Mouse (Mus musculus): Measurements from ENCODE around the gene Cdc16. TPM values are rescaled to one million over a fixed set of nuclear protein-coding genes. Genes with fewer than 3 reads are reported as not detected.
"Not testable (repeated sequence)": the region's sequence is repeated elsewhere in the genome, so short reads cannot be mapped to it uniquely, and the experiment has no call there.

Cdc16 gene
- 145 and 156 TPM in 2 replicates for polyA plus RNA-seq (2015; fragmentation: Nextera tagmentation; extraction: Ambion mirVana)

GRCm38 (mm10) chr8:13756982-13757804, at the start of gene Cdc16:
Gene Cdc16 (plus strand): TSS chr8:13757676.
- Histone ChIP-seq H3K36me3 (ENCODE audit: control insufficient read depth, insufficient read depth, low read length) (peaks cover 6% of the 10 kb centered on the region; the same call in 1 of the 2 replicates), H3K27me3 (ENCODE audit: control insufficient read depth, insufficient read depth, low read depth, low read length) (no peaks in the 10 kb centered on the region), H3K4me3 (ENCODE audit: low read depth, low read length) (peak within 1 kb of the TSS; percentile 100), H3K9ac (ENCODE audit: low read depth, low read length) (peak within 1 kb of the TSS; percentile 94), H3K4me1 (ENCODE audit: control insufficient read depth, insufficient read depth, low read length) (peaks cover 19% of the 10 kb centered on the region), H3K27ac (ENCODE audit: low read length) (peak within 1 kb of the TSS; percentile 80), H3K9me3 (replicated peaks; ENCODE audit: control insufficient read depth, low read length, poor library complexity, severe bottlenecking) (no peaks in the 10 kb centered on the region), H3K4me2 (ENCODE audit: low read length) (peak within 1 kb of the TSS; percentile 79)
- WGBS, result 9% methylated on average over 39 of the region's 40 CpGs
- peak; percentile 98 for ATAC-seq

- Histone ChIP-seq H3K27me3 (ENCODE audit: control insufficient read depth, insufficient read depth, low read depth, low read length) (no peaks in the 10 kb centered on the region), H3K9ac (ENCODE audit: low read depth, low read length) (no peak overlapping the region), H3K9me3 (replicated peaks; ENCODE audit: control insufficient read depth, low read length, poor library complexity, severe bottlenecking) (no peaks in the 10 kb centered on the region), H3K36me3 (ENCODE audit: control insufficient read depth, insufficient read depth, low read length) (no peaks in the 10 kb centered on the region), H3K27ac (ENCODE audit: low read length) (no peak overlapping the region), H3K4me1 (ENCODE audit: control insufficient read depth, insufficient read depth, low read length) (peaks cover 9% of the 10 kb centered on the region), H3K4me2 (ENCODE audit: low read length) (no peak overlapping the region), H3K4me3 (ENCODE audit: low read depth, low read length) (no peak overlapping the region)
- ATAC-seq, result no peak
- 93% methylated on average over 5 of the region's 5 CpGs for WGBS
These were observed 49.0 kb upstream of the Cdc16 start for GRCm38 (mm10) chr8:13708514-13708913.

- Histone ChIP-seq H3K27ac (ENCODE audit: low read length) (no peak overlapping the region), H3K36me3 (ENCODE audit: control insufficient read depth, insufficient read depth, low read length) (no peaks in the 10 kb centered on the region), H3K4me1 (ENCODE audit: control insufficient read depth, insufficient read depth, low read length) (no peaks in the 10 kb centered on the region), H3K4me3 (ENCODE audit: low read depth, low read length) (no peak overlapping the region), H3K9ac (ENCODE audit: low read depth, low read length) (no peak overlapping the region), H3K27me3 (ENCODE audit: control insufficient read depth, insufficient read depth, low read depth, low read length) (no peaks in the 10 kb centered on the region), H3K4me2 (ENCODE audit: low read length) (no peak overlapping the region), H3K9me3 (replicated peaks; ENCODE audit: control insufficient read depth, low read length, poor library complexity, severe bottlenecking) (no peaks in the 10 kb centered on the region)
- no peak for ATAC-seq
- 92% methylated on average over 8 of the region's 8 CpGs for WGBS
These were observed 38.5 kb upstream of the Cdc16 start for GRCm38 (mm10) chr8:13718980-13719379.

GRCm38 (mm10) chr8:13725722-13726121, 31.8 kb upstream of the Cdc16 start:
- ATAC-seq, result no peak
- Histone ChIP-seq H3K4me1 (ENCODE audit: control insufficient read depth, insufficient read depth, low read length) (no peaks in the 10 kb centered on the region), H3K9me3 (replicated peaks; ENCODE audit: control insufficient read depth, low read length, poor library complexity, severe bottlenecking) (no peaks in the 10 kb centered on the region), H3K9ac (ENCODE audit: low read depth, low read length) (no peak overlapping the region), H3K4me3 (ENCODE audit: low read depth, low read length) (no peak overlapping the region), H3K36me3 (ENCODE audit: control insufficient read depth, insufficient read depth, low read length) (no peaks in the 10 kb centered on the region), H3K27me3 (ENCODE audit: control insufficient read depth, insufficient read depth, low read depth, low read length) (no peaks in the 10 kb centered on the region), H3K4me2 (ENCODE audit: low read length) (no peak overlapping the region), H3K27ac (ENCODE audit: low read length) (no peak overlapping the region)

- H3K27ac ChIP-seq (ENCODE audit: low read length), result no peak overlapping the region
- no peaks in the 10 kb centered on the region for H3K36me3 ChIP-seq (ENCODE audit: control insufficient read depth, insufficient read depth, low read length)
- H3K9me3 ChIP-seq (replicated peaks; ENCODE audit: control insufficient read depth, low read length, poor library complexity, severe bottlenecking), result no peaks in the 10 kb centered on the region
- H3K9ac ChIP-seq (ENCODE audit: low read depth, low read length), result no peak overlapping the region
- ATAC-seq, result no peak
- 66% methylated on average over 10 of the region's 10 CpGs for WGBS
- no peaks in the 10 kb centered on the region for H3K27me3 ChIP-seq (ENCODE audit: control insufficient read depth, insufficient read depth, low read depth, low read length)
- H3K4me3 ChIP-seq (ENCODE audit: low read depth, low read length), result no peak overlapping the region
- H3K4me2 ChIP-seq (ENCODE audit: low read length), result no peak overlapping the region
- no peaks in the 10 kb centered on the region for H3K4me1 ChIP-seq (ENCODE audit: control insufficient read depth, insufficient read depth, low read length)
These were observed 29.9 kb upstream of the Cdc16 start for GRCm38 (mm10) chr8:13727469-13728094.

- ATAC-seq, result no peak
- Histone ChIP-seq H3K4me1 (ENCODE audit: control insufficient read depth, insufficient read depth, low read length) (no peaks in the 10 kb centered on the region), H3K9me3 (replicated peaks; ENCODE audit: control insufficient read depth, low read length, poor library complexity, severe bottlenecking) (no peaks in the 10 kb centered on the region), H3K27me3 (ENCODE audit: control insufficient read depth, insufficient read depth, low read depth, low read length) (no peaks in the 10 kb centered on the region), H3K4me2 (ENCODE audit: low read length) (no peak overlapping the region), H3K36me3 (ENCODE audit: control insufficient read depth, insufficient read depth, low read length) (no peaks in the 10 kb centered on the region), H3K9ac (ENCODE audit: low read depth, low read length) (no peak overlapping the region), H3K27ac (ENCODE audit: low read length) (no peak overlapping the region), H3K4me3 (ENCODE audit: low read depth, low read length) (no peak overlapping the region)
- 55% methylated on average over 6 of the region's 6 CpGs for WGBS
These were observed 17.1 kb upstream of the Cdc16 start for GRCm38 (mm10) chr8:13740323-13740770.

GRCm38 (mm10) chr8:13740817-13741613, 16.5 kb upstream of the Cdc16 start:
- WGBS, result 85% methylated on average over 7 of the region's 7 CpGs
- H3K4me3 ChIP-seq (ENCODE audit: low read depth, low read length), result no peak overlapping the region
- no peak overlapping the region for H3K27ac ChIP-seq (ENCODE audit: low read length)
- H3K4me2 ChIP-seq (ENCODE audit: low read length), result no peak overlapping the region
- no peak overlapping the region for H3K9ac ChIP-seq (ENCODE audit: low read depth, low read length)
- no peaks in the 10 kb centered on the region for H3K9me3 ChIP-seq (replicated peaks; ENCODE audit: control insufficient read depth, low read length, poor library complexity, severe bottlenecking)
- H3K36me3 ChIP-seq (ENCODE audit: control insufficient read depth, insufficient read depth, low read length), result no peaks in the 10 kb centered on the region
- H3K4me1 ChIP-seq (ENCODE audit: control insufficient read depth, insufficient read depth, low read length), result no peaks in the 10 kb centered on the region
- ATAC-seq, result no peak
- no peaks in the 10 kb centered on the region for H3K27me3 ChIP-seq (ENCODE audit: control insufficient read depth, insufficient read depth, low read depth, low read length)

- not testable (repeated sequence) for H3K4me3 ChIP-seq (ENCODE audit: low read depth, low read length); H3K4me1 ChIP-seq (ENCODE audit: control insufficient read depth, insufficient read depth, low read length); ATAC-seq; H3K4me2 ChIP-seq (ENCODE audit: low read length); H3K9me3 ChIP-seq (replicated peaks; ENCODE audit: control insufficient read depth, low read length, poor library complexity, severe bottlenecking); H3K27me3 ChIP-seq (ENCODE audit: control insufficient read depth, insufficient read depth, low read depth, low read length); H3K27ac ChIP-seq (ENCODE audit: low read length); H3K9ac ChIP-seq (ENCODE audit: low read depth, low read length); H3K36me3 ChIP-seq (ENCODE audit: control insufficient read depth, insufficient read depth, low read length)
- WGBS, result 86% methylated on average over 5 of the region's 6 CpGs
These were observed 11.3 kb upstream of the Cdc16 start for GRCm38 (mm10) chr8:13746212-13746611.
